In genomic region chr14:46398091-46398695, GRCm38 (mm10) we compare ENCODE assay signal across 9 mouse cellular contexts. TPM values are rescaled to one million over a fixed set of nuclear protein-coding genes. Genes with fewer than 3 reads are reported as not detected.
DNase-seq lines count a peak whose midpoint lies in the region; ATAC-seq and TF ChIP-seq lines count a peak whose summit lies in the region.
"Had no signal": no experiment of that assay in that cellular context is flagged by ENCODE, and none has a peak within 500 bp of the region (broad histone marks: within the 10 kb centered on the region; RNA-seq: fewer than 3 reads in every experiment).

No protein-coding gene starts in this region.

- H3K9me3 ChIP-seq in intestine, postnatal 0 days (ENCODE audit: control insufficient read depth): no peaks in the 10 kb centered on the region
- no peaks in the 10 kb centered on the region for H3K9me3 ChIP-seq in lung, embryonic 15.5 days

- no peaks in the 10 kb centered on the region for H3K36me3 ChIP-seq in intestine, postnatal 0 days (ENCODE audit: control insufficient read depth, insufficient read depth)
- H3K36me3 ChIP-seq in lung, embryonic 15.5 days: no peaks in the 10 kb centered on the region

- no peaks in the 10 kb centered on the region for H3K4me1 ChIP-seq in intestine, postnatal 0 days (replicated peaks; ENCODE audit: control insufficient read depth, insufficient read depth, low read length)
- H3K4me1 ChIP-seq in lung, embryonic 15.5 days: peaks cover 11% of the 10 kb centered on the region

- TF ChIP-seq CTCF in intestine, postnatal 0 days (IDR thresholded peaks at IDR 0.05; ENCODE audit: low read depth): no peak

- H3K27ac ChIP-seq in intestine, postnatal 0 days (ENCODE audit: low read depth, low read length): no peak overlapping the region
- H3K27ac ChIP-seq in lung, embryonic 15.5 days: no peak overlapping the region

- intact Hi-C loops in gastrocnemius, postnatal 14 days (cut with DNase I; ENCODE audit: low total_unique reads): no loop called here

- no peak for ATAC-seq in intestine, postnatal 0 days
- ATAC-seq in lung, embryonic 15.5 days (ENCODE audit: borderline replicate concordance, extremely low read depth, low FRiP score, low TSS enrichment): no peak
- no peak for ATAC-seq in inflammation-experienced regulatory T-cells, adult 6 months
- ATAC-seq: Patski had no signal

- peak overlapping the region; percentile 1 for H3K4me3 ChIP-seq in intestine, postnatal 0 days (ENCODE audit: low read depth, low read length)
- H3K4me3 ChIP-seq in lung, embryonic 15.5 days: peak overlapping the region; percentile 27

- H3K4me2 ChIP-seq in intestine, postnatal 0 days (replicated peaks; ENCODE audit: low read depth): peak overlapping the region; percentile 51
- H3K4me2 ChIP-seq in lung, embryonic 15.5 days: peak overlapping the region; percentile 54

- no peak overlapping the region for H3K9ac ChIP-seq in intestine, postnatal 0 days (ENCODE audit: low read depth, low read length)
- no peak overlapping the region for H3K9ac ChIP-seq in lung, embryonic 15.5 days

- WGBS in intestine, postnatal 0 days: 9% methylated on average over 27 of the region's 27 CpGs
- WGBS in lung, embryonic 15.5 days: 9% methylated on average over 27 of the region's 27 CpGs

- DNase-seq in urinary bladder, adult 18-20 months (ENCODE audit: low spot score in 2 of 2): peak; percentile 48 to 70
- DNase-seq in urinary bladder, postnatal 10 days (ENCODE audit: low spot score): no peak
- DNase-seq in urinary bladder, adult 2 months (ENCODE audit: low spot score): peak; percentile 57
- DNase-seq in gastrocnemius, postnatal 14 days: no peak
- DNase-seq in adrenal gland, adult 2 months: no peak

- peaks cover 24% of the 10 kb centered on the region for H3K27me3 ChIP-seq in intestine, postnatal 0 days (replicated peaks; ENCODE audit: control insufficient read depth, insufficient read depth, low read length)
- H3K27me3 ChIP-seq in lung, embryonic 15.5 days: peaks cover 23% of the 10 kb centered on the region
- H3K27me3 ChIP-seq: Patski had no signal

RNA-seq across cellular contexts. Expression of gene Bmp4, which starts 7.7 kb away (rescaled TPM):
- 20.2 and 23.9 TPM in 2 replicates for polyA plus RNA-seq in intestine, postnatal 0 days (2015; fragmentation: Nextera tagmentation; extraction: Ambion mirVana)
- 69.8 and 81.1 TPM in 2 replicates for polyA plus RNA-seq in lung, embryonic 15.5 days (2015; fragmentation: Nextera tagmentation; extraction: Ambion mirVana)
- 115 and 166 TPM in 2 replicates for polyA plus RNA-seq in urinary bladder, adult 2 months (2012; rRNA removed)
- polyA plus RNA-seq in inflammation-experienced regulatory T-cells, adult 6 months (2017; shearing (Covaris generic)): not detected
- 10 to 100 TPM; 12.1 to 17.5 TPM for total RNA-seq in gastrocnemius, postnatal 14 days (2021)
- 10 to 100 TPM; 12.3 to 15.5 TPM for total RNA-seq in adrenal gland, adult 2 months (2021)
- 22.0 and 23.5 TPM in 2 replicates for polyA plus RNA-seq in adrenal gland, adult 2 months (2012; rRNA removed)

RNA-seq across cellular contexts. Expression of gene Gm15217, which starts 19.0 kb away (rescaled TPM):
- not detected in 2 replicates for polyA plus RNA-seq in intestine, postnatal 0 days (2015; fragmentation: Nextera tagmentation; extraction: Ambion mirVana)
- 0.21 TPM in 1 of 2 replicates, not detected in the other for polyA plus RNA-seq in lung, embryonic 15.5 days (2015; fragmentation: Nextera tagmentation; extraction: Ambion mirVana)
- polyA plus RNA-seq in urinary bladder, adult 2 months (2012; rRNA removed): not detected in 2 replicates
- not detected for polyA plus RNA-seq in inflammation-experienced regulatory T-cells, adult 6 months (2017; shearing (Covaris generic))
- total RNA-seq in gastrocnemius, postnatal 14 days (2021): not detected
- not detected for total RNA-seq in adrenal gland, adult 2 months (2021)
- not detected in 2 replicates for polyA plus RNA-seq in adrenal gland, adult 2 months (2012; rRNA removed)
- polyA plus RNA-seq: Patski had no signal

Comparison
In these comparisons a context has a peak if more than half of its experiments do, and no peak if none do; other contexts are left out.
1. DNase-seq: peak in urinary bladder, adult 18-20 months (2 of 2) and urinary bladder, adult 2 months (single experiment); none in urinary bladder, postnatal 10 days (single experiment), gastrocnemius, postnatal 14 days (single experiment) and adrenal gland, adult 2 months (single experiment).
2. RNA of gene Bmp4, which starts 7.7 kb away (polyA plus RNA-seq): 115 to 166 TPM in urinary bladder, adult 2 months, 69.8 to 81.1 TPM in lung, embryonic 15.5 days, 22.0 to 23.5 TPM in adrenal gland, adult 2 months and 20.2 to 23.9 TPM in intestine, postnatal 0 days; not detected in inflammation-experienced regulatory T-cells, adult 6 months; every median in the first group is over 10 times any median in the second.